Mouse (Mus musculus) testis, postnatal 10 days (tissue): ENCODE measurements around the gene Atg9a.
"Not testable (repeated sequence)": the region's sequence is repeated elsewhere in the genome, so short reads cannot be mapped to it uniquely, and the experiment has no call there.

ENCODE experiments used
- DNase-seq: peaks from one replicate; pipeline ENCODE4 v3.0.0; 2021; ENCODE audit warnings: low spot score

The Atg9a gene

GRCm38 (mm10) chr1:75191622-75192402 lies at the start of gene Atg9a, which contains the start of gene Ankzf1:
Atg9a (minus strand) TSS chr1:75192196.
Ankzf1 (plus strand) TSS chr1:75192151.
- DNase-seq, result peak; percentile 91

GRCm38 (mm10) chr1:75239591-75239990 lies 47.6 kb upstream of the Atg9a start:
- DNase-seq, result no peak

GRCm38 (mm10) chr1:75236117-75237050 lies 44.4 kb upstream of the Atg9a start, which contains the start of gene Dnajb2:
Dnajb2 (plus strand) TSS chr1:75236406.
- peak; percentile 83 for DNase-seq

- peak; percentile 64 for DNase-seq
Observed at GRCm38 (mm10) chr1:75234606-75235005, 42.6 kb upstream of the Atg9a start.

- DNase-seq, result not testable (repeated sequence)
Observed at GRCm38 (mm10) chr1:75232489-75232888, 40.5 kb upstream of the Atg9a start.

- no peak for DNase-seq
Observed at GRCm38 (mm10) chr1:75231664-75232152, 39.7 kb upstream of the Atg9a start, which contains the start of gene A630095N17Rik. A630095N17Rik (minus strand) TSS chr1:75232102.

- DNase-seq, result no peak
Observed at GRCm38 (mm10) chr1:75231224-75231623, 39.2 kb upstream of the Atg9a start.

GRCm38 (mm10) chr1:75230335-75230994 lies 38.5 kb upstream of the Atg9a start:
- no peak for DNase-seq

GRCm38 (mm10) chr1:75229158-75229557 lies 37.2 kb upstream of the Atg9a start:
- DNase-seq, result peak; percentile 26

GRCm38 (mm10) chr1:75227653-75228052 lies 35.7 kb upstream of the Atg9a start:
- no peak for DNase-seq

GRCm38 (mm10) chr1:75226138-75226537 lies 34.1 kb upstream of the Atg9a start:
- peak; percentile 31 for DNase-seq

- no peak for DNase-seq
Observed at GRCm38 (mm10) chr1:75225473-75225872, 33.5 kb upstream of the Atg9a start.

GRCm38 (mm10) chr1:75223532-75223931 lies 31.5 kb upstream of the Atg9a start:
- no peak for DNase-seq

- no peak for DNase-seq
Observed at GRCm38 (mm10) chr1:75222926-75223325, 30.9 kb upstream of the Atg9a start.

GRCm38 (mm10) chr1:75221538-75221937 lies 29.5 kb upstream of the Atg9a start:
- no peak for DNase-seq

GRCm38 (mm10) chr1:75219531-75219930 lies 27.5 kb upstream of the Atg9a start, which contains the start of gene Tuba4a:
Tuba4a (minus strand) TSS chr1:75219865.
- no peak for DNase-seq

- DNase-seq, result peak; percentile 81
Observed at GRCm38 (mm10) chr1:75219078-75219477, 27.1 kb upstream of the Atg9a start.

- no peak for DNase-seq
Observed at GRCm38 (mm10) chr1:75218227-75219001, 26.4 kb upstream of the Atg9a start.

GRCm38 (mm10) chr1:75217893-75218226 lies 25.9 kb upstream of the Atg9a start:
- DNase-seq, result no peak

GRCm38 (mm10) chr1:75216797-75217585 lies 25.0 kb upstream of the Atg9a start:
- DNase-seq, result no peak
